Mouse (Mus musculus): ENCODE results near the gene Cfap100.

DNA sequence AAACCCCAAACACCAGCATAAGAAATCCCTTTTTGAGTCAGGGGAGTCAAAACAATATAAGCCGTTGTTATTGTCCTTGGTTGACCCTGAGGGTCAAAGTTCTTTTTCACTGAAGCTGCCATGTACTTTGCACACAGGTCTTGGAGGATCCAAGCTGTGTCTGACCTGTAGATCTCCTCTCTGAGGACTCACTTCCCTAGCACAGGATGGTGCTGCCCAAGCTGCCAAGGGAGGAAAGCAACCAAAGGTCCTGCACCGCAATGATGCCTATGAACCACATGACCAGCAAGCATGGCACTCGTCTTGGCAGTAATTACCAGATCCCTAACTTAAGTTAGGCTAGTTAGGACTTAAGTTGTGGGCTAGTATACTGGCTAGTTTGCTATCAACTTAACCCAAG lies 3.2 kb downstream of the Cfap100 start:
- TF ChIP-seq CTCF (conservative IDR thresholded peaks at IDR 0.05; ENCODE audit: low read length) (no peak), NANOG (IDR thresholded peaks at IDR 0.05; ENCODE audit: borderline replicate concordance, low read length) (no peak), POU5F1 (IDR thresholded peaks at IDR 0.05; ENCODE audit: borderline replicate concordance, low read length) (no peak)

All from E14TG2a.4 (cell line).